Mouse (Mus musculus) cerebellum, postnatal 14 days (tissue): ENCODE measurements around the gene Rfx2.
A peak's percentile ranks its signal among the peaks of the same experiment; 100 is the strongest.

Source experiments
- DNase-seq, 2 experiments: peaks; one replicate each; pipeline ENCODE4 v3.0.0; 2021; ENCODE audit warnings: mixed read lengths in 2 of 2

The Rfx2 gene

GRCm38 (mm10) chr17:56830411-56831110, at the start of gene Rfx2:
TSS of gene Rfx2 (minus strand) at chr17:56831013.
- DNase-seq: peak; percentile 24 to 30

GRCm38 (mm10) chr17:56877426-56877825, 46.6 kb upstream of the Rfx2 start:
- no peak for DNase-seq

GRCm38 (mm10) chr17:56876981-56877380, 46.2 kb upstream of the Rfx2 start:
- DNase-seq: no peak

- DNase-seq: no peak
These were observed 45.7 kb upstream of the Rfx2 start for GRCm38 (mm10) chr17:56876465-56876864.

- DNase-seq: no peak
These were observed 44.3 kb upstream of the Rfx2 start, which contains the start of gene 1700061G19Rik for GRCm38 (mm10) chr17:56874936-56875651. TSS of gene 1700061G19Rik (plus strand) at chr17:56875477.

GRCm38 (mm10) chr17:56874237-56874636, 43.4 kb upstream of the Rfx2 start, which contains the start of gene Acsbg2:
TSS of gene Acsbg2 (minus strand) at chr17:56874447.
- no peak for DNase-seq

GRCm38 (mm10) chr17:56872512-56872911, 41.7 kb upstream of the Rfx2 start:
- no peak for DNase-seq

GRCm38 (mm10) chr17:56871767-56872166, 41.0 kb upstream of the Rfx2 start:
- DNase-seq: no peak

- DNase-seq: no peak
These were observed 39.6 kb upstream of the Rfx2 start for GRCm38 (mm10) chr17:56870287-56870953.

- DNase-seq: no peak
These were observed 38.7 kb upstream of the Rfx2 start for GRCm38 (mm10) chr17:56869481-56869977.

- no peak for DNase-seq
These were observed 35.3 kb upstream of the Rfx2 start for GRCm38 (mm10) chr17:56866071-56866470.

- no peak for DNase-seq
These were observed 30.4 kb upstream of the Rfx2 start for GRCm38 (mm10) chr17:56861197-56861596.

- DNase-seq: no peak
These were observed 28.1 kb upstream of the Rfx2 start for GRCm38 (mm10) chr17:56858922-56859321.

- peak; percentile 50 to 71 for DNase-seq
These were observed 27.4 kb upstream of the Rfx2 start for GRCm38 (mm10) chr17:56858216-56858615.

GRCm38 (mm10) chr17:56855421-56855820, 24.6 kb upstream of the Rfx2 start:
- DNase-seq: no peak

- no peak for DNase-seq
These were observed 20.4 kb upstream of the Rfx2 start for GRCm38 (mm10) chr17:56851167-56851566.

GRCm38 (mm10) chr17:56849710-56850109, 18.9 kb upstream of the Rfx2 start:
- no peak for DNase-seq

- DNase-seq: no peak
These were observed 18.0 kb upstream of the Rfx2 start for GRCm38 (mm10) chr17:56848785-56849184.

GRCm38 (mm10) chr17:56843678-56844077, 12.9 kb upstream of the Rfx2 start:
- DNase-seq: no peak

- no peak for DNase-seq
These were observed 11.4 kb upstream of the Rfx2 start for GRCm38 (mm10) chr17:56842173-56842572.

GRCm38 (mm10) chr17:56840524-56840923, 9.7 kb upstream of the Rfx2 start:
- no peak for DNase-seq

GRCm38 (mm10) chr17:56836336-56836735, 5.5 kb upstream of the Rfx2 start:
- no peak for DNase-seq

- no peak for DNase-seq
These were observed 2.6 kb upstream of the Rfx2 start for GRCm38 (mm10) chr17:56833381-56833780.
